Mouse (Mus musculus): ENCODE data around the gene Mef2d. TPM values are rescaled to one million over a fixed set of nuclear protein-coding genes. Genes with fewer than 3 reads are reported as not detected.

Mef2d gene
- total RNA-seq, 2 experiments from 2014 or later = 19.8 to 38.2 TPM

Other genes with a start within 250 kb of the Mef2d start
- gene Hdgf, start 236.1 kb upstream of the Mef2d start, total RNA-seq (2015; ENCODE audit: low replicate concordance) = 99.5 and 116 TPM in 2 replicates
- 131 and 168 TPM in 2 replicates for gene Hdgf, start 236.1 kb upstream of the Mef2d start, total RNA-seq (2017; ENCODE audit: low replicate concordance)
- gene Mrpl24, start 222.9 kb upstream of the Mef2d start, total RNA-seq (2015; ENCODE audit: low replicate concordance) = 24.0 and 39.1 TPM in 2 replicates
- gene Mrpl24, start 222.9 kb upstream of the Mef2d start, total RNA-seq (2017; ENCODE audit: low replicate concordance) = 16.0 and 23.0 TPM in 2 replicates
- gene Isg20l2, start 212.1 kb upstream of the Mef2d start, total RNA-seq (2015; ENCODE audit: low replicate concordance) = 8.6 and 10.7 TPM in 2 replicates
- gene Isg20l2, start 212.1 kb upstream of the Mef2d start, total RNA-seq (2017; ENCODE audit: low replicate concordance) = 5.6 and 11.6 TPM in 2 replicates
- gene Rrnad1, start 211.7 kb upstream of the Mef2d start, total RNA-seq (2015; ENCODE audit: low replicate concordance) = 0.58 and 1.7 TPM in 2 replicates
- gene Rrnad1, start 211.7 kb upstream of the Mef2d start, total RNA-seq (2017; ENCODE audit: low replicate concordance) = 2.4 and 3.2 TPM in 2 replicates
- gene Crabp2, start 193.7 kb upstream of the Mef2d start, total RNA-seq (2015; ENCODE audit: low replicate concordance) = not detected in 2 replicates
- gene Crabp2, start 193.7 kb upstream of the Mef2d start, total RNA-seq (2017; ENCODE audit: low replicate concordance) = not detected in 2 replicates
- gene Nes, start 171.3 kb upstream of the Mef2d start, total RNA-seq (2015; ENCODE audit: low replicate concordance) = not detected in 2 replicates
- 0.42 TPM in 1 of 2 replicates, not detected in the other for gene Nes, start 171.3 kb upstream of the Mef2d start, total RNA-seq (2017; ENCODE audit: low replicate concordance)
- gene Bcan, start 142.1 kb upstream of the Mef2d start, total RNA-seq (2015; ENCODE audit: low replicate concordance) = not detected in 2 replicates
- not detected in 2 replicates for gene Bcan, start 142.1 kb upstream of the Mef2d start, total RNA-seq (2017; ENCODE audit: low replicate concordance)
- gene Hapln2, start 114.8 kb upstream of the Mef2d start, total RNA-seq (2015; ENCODE audit: low replicate concordance) = not detected in 2 replicates
- gene Hapln2, start 114.8 kb upstream of the Mef2d start, total RNA-seq (2017; ENCODE audit: low replicate concordance) = not detected in 2 replicates
- gene Gpatch4, start 99.3 kb upstream of the Mef2d start, total RNA-seq (2015; ENCODE audit: low replicate concordance) = 2.9 and 4.6 TPM in 2 replicates
- 4.7 and 7.2 TPM in 2 replicates for gene Gpatch4, start 99.3 kb upstream of the Mef2d start, total RNA-seq (2017; ENCODE audit: low replicate concordance)
- gene Naxe, start 83.9 kb upstream of the Mef2d start, total RNA-seq (2015; ENCODE audit: low replicate concordance) = 8.8 and 14.2 TPM in 2 replicates
- gene Naxe, start 83.9 kb upstream of the Mef2d start, total RNA-seq (2017; ENCODE audit: low replicate concordance) = 5.0 and 6.0 TPM in 2 replicates
- gene Ttc24, start 64.1 kb upstream of the Mef2d start, total RNA-seq (2015; ENCODE audit: low replicate concordance) = not detected in 2 replicates
- gene Ttc24, start 64.1 kb upstream of the Mef2d start, total RNA-seq (2017; ENCODE audit: low replicate concordance) = not detected in 2 replicates
- gene Iqgap3, start 60.4 kb upstream of the Mef2d start, total RNA-seq (2015; ENCODE audit: low replicate concordance) = 6.5 and 6.7 TPM in 2 replicates
- 6.8 and 25.6 TPM in 2 replicates for gene Iqgap3, start 60.4 kb upstream of the Mef2d start, total RNA-seq (2017; ENCODE audit: low replicate concordance)
- gene Rhbg, start 112.3 kb downstream of the Mef2d start, total RNA-seq (2015; ENCODE audit: low replicate concordance) = not detected in 2 replicates
- not detected in 2 replicates for gene Rhbg, start 112.3 kb downstream of the Mef2d start, total RNA-seq (2017; ENCODE audit: low replicate concordance)
- gene Gm38392, start 144.8 kb downstream of the Mef2d start, total RNA-seq (2015; ENCODE audit: low replicate concordance) = not detected in 2 replicates
- gene Gm38392, start 144.8 kb downstream of the Mef2d start, total RNA-seq (2017; ENCODE audit: low replicate concordance) = not detected in 2 replicates
- gene Tsacc, start 154.6 kb downstream of the Mef2d start, total RNA-seq (2015; ENCODE audit: low replicate concordance) = 5.0 TPM in 1 of 2 replicates, not detected in the other
- not detected in 2 replicates for gene Tsacc, start 154.6 kb downstream of the Mef2d start, total RNA-seq (2017; ENCODE audit: low replicate concordance)
- 97.4 and 178 TPM in 2 replicates for gene Cct3, start 154.7 kb downstream of the Mef2d start, total RNA-seq (2015; ENCODE audit: low replicate concordance)
- gene Cct3, start 154.7 kb downstream of the Mef2d start, total RNA-seq (2017; ENCODE audit: low replicate concordance) = 48.6 and 66.1 TPM in 2 replicates
- 11.1 and 58.3 TPM in 2 replicates for gene Glmp, start 182.7 kb downstream of the Mef2d start, total RNA-seq (2015; ENCODE audit: low replicate concordance)
- 5.9 and 13.1 TPM in 2 replicates for gene Glmp, start 182.7 kb downstream of the Mef2d start, total RNA-seq (2017; ENCODE audit: low replicate concordance)
- gene Tmem79, start 193.8 kb downstream of the Mef2d start, total RNA-seq (2015; ENCODE audit: low replicate concordance) = not detected in 2 replicates
- gene Tmem79, start 193.8 kb downstream of the Mef2d start, total RNA-seq (2017; ENCODE audit: low replicate concordance) = 0.09 TPM in 1 of 2 replicates, not detected in the other
- gene Smg5, start 193.9 kb downstream of the Mef2d start, total RNA-seq (2015; ENCODE audit: low replicate concordance) = 28.1 and 29.5 TPM in 2 replicates
- gene Smg5, start 193.9 kb downstream of the Mef2d start, total RNA-seq (2017; ENCODE audit: low replicate concordance) = 45.1 and 58.0 TPM in 2 replicates
- 3.1 TPM in 1 of 2 replicates, not detected in the other for gene Paqr6, start 222.2 kb downstream of the Mef2d start, total RNA-seq (2015; ENCODE audit: low replicate concordance)
- not detected in 2 replicates for gene Paqr6, start 222.2 kb downstream of the Mef2d start, total RNA-seq (2017; ENCODE audit: low replicate concordance)
- not detected in 2 replicates for gene Bglap3, start 230.4 kb downstream of the Mef2d start, total RNA-seq (2015; ENCODE audit: low replicate concordance)
- gene Bglap3, start 230.4 kb downstream of the Mef2d start, total RNA-seq (2017; ENCODE audit: low replicate concordance) = not detected in 2 replicates
- not detected in 2 replicates for gene Bglap2, start 236.3 kb downstream of the Mef2d start, total RNA-seq (2015; ENCODE audit: low replicate concordance)
- not detected in 2 replicates for gene Bglap2, start 236.3 kb downstream of the Mef2d start, total RNA-seq (2017; ENCODE audit: low replicate concordance)
- not detected in 2 replicates for gene Bglap, start 242.1 kb downstream of the Mef2d start, total RNA-seq (2015; ENCODE audit: low replicate concordance)
- gene Bglap, start 242.1 kb downstream of the Mef2d start, total RNA-seq (2017; ENCODE audit: low replicate concordance) = not detected in 2 replicates

Measured in erythroblast, adult 5-6 weeks (primary cell).